Mouse (Mus musculus) spleen, adult 2 months (tissue): ENCODE measurements around the gene Fv1.

Source experiments
- CTCF ChIP-seq: fragments of 200-500 bp; IDR thresholded peaks from 2 replicates; pipeline ENCODE4 v1.5.1; 2011; ENCODE audit warnings: mild to moderate bottlenecking, inconsistent platforms; ENCODE audit not compliant: insufficient read depth, insufficient read length, insufficient replicate concordance; ENCODE audit errors: extremely low read depth
- POLR2A ChIP-seq: fragments of 200-500 bp; IDR thresholded peaks from 2 replicates; pipeline ENCODE4 v1.6.1; 2011; ENCODE audit warnings: low read depth, low read length, inconsistent platforms

DNA sequence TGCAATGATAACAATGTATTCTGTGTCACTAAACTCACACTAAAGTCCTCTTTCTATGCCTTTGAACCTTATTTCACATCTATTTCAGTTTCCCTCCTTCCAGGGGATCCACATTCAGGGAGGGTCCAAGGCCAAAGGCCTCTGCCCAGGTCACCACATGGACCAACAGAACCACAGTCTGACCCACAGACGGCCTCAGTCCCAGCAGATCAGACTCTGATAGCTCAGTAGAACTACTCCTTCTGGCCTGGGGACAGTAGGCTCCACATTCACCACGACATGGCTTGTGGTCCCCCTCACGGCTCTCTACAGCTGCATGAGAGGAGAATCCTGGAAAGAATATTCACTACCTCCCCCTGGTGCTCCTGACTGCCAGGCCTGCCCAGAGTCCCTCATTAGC is 25.9 kb upstream of the Fv1 start:
- TF ChIP-seq CTCF (no peak), POLR2A (no peak)
